Mouse (Mus musculus): ENCODE data around the gene Strc.

GRCm38 (mm10) chr2:121353156-121353555 is 33.8 kb downstream of the Strc start:
- TF ChIP-seq EP300 (IDR thresholded peaks at IDR 0.05; ENCODE audit: insufficient read depth, low read depth, low read length) (no peak), CTCF (IDR thresholded peaks at IDR 0.05; ENCODE audit: low read depth, low read length) (no peak), POLR2A (IDR thresholded peaks at IDR 0.05; ENCODE audit: insufficient read depth, low read length) (no peak)

All from ES-Bruce4 (cell line).